Mouse (Mus musculus) cerebellum, adult 11 months (tissue): Measurements from ENCODE around the gene Myo3b.

Experiments
- DNase-seq: peaks from one replicate; pipeline ENCODE4 v3.0.0; 2022

Myo3b gene

GRCm38 (mm10) chr2:70315125-70315524 lies 276.2 kb downstream of the Myo3b start:
- DNase-seq, result no peak

- no peak for DNase-seq
Observed at GRCm38 (mm10) chr2:70315734-70316133, 276.8 kb downstream of the Myo3b start.

- DNase-seq, result no peak
Observed at GRCm38 (mm10) chr2:70317850-70318249, 278.9 kb downstream of the Myo3b start.

DNA sequence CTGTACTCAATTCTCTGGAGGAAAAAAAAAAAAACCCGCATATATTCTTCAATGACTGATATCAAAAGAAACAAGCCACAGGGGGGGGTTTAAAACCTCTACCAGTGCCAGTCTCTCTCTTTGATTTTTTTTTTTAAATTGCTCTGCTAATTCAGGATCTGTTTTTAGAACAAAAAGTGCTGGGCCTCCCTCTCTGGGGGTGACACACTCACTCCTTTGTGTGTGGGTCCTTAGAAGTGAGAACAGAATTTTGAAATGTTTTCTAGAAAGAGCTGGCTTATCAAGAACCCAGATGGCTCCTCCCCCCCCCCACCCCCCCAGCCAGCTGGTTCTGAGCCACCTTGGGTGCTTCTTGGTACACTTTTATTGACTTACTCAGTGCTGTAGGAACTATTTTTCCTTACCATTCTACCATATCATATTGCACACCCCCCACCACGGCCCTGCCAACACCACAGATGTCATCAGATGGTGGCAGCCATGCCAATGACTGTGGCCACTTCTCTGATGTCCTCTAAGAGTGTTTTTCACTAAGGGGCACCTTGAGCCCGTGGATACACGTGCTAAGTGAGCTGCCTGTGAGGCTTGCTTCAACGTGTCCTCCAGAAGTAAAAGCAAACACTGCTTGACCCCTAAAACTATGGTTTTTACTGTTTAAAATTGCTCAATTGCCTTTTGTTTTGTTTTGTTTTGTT lies 280.1 kb downstream of the Myo3b start:
- no peak for DNase-seq

- DNase-seq, result no peak
Observed at GRCm38 (mm10) chr2:70322767-70323166, 283.8 kb downstream of the Myo3b start.

- DNase-seq, result no peak
Observed at GRCm38 (mm10) chr2:70327602-70328001, 288.7 kb downstream of the Myo3b start.

DNA sequence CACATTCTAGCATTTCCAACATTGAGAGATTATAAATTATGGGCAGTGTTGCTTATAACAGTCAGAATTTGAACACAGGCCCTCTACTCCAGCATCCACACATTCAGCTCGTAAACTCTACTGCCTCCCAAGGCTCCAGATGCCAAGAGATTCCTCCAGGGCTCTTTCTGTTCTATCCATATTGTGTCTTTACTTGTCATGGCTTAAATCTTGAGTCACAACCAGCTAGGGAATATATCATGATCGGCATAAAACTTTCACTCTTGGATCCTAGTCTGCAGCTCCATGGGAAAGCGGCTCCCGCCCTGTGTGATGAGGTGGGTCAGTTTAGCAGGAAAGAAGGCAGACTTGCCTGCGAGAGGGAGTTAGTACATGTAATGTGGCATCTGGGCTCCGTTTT lies 294.0 kb downstream of the Myo3b start:
- no peak for DNase-seq

- no peak for DNase-seq
Observed at GRCm38 (mm10) chr2:70333553-70333952, 294.6 kb downstream of the Myo3b start.

GRCm38 (mm10) chr2:70336551-70336950 lies 297.6 kb downstream of the Myo3b start:
- no peak for DNase-seq

- no peak for DNase-seq
Observed at GRCm38 (mm10) chr2:70337208-70337611, 298.3 kb downstream of the Myo3b start.

DNA sequence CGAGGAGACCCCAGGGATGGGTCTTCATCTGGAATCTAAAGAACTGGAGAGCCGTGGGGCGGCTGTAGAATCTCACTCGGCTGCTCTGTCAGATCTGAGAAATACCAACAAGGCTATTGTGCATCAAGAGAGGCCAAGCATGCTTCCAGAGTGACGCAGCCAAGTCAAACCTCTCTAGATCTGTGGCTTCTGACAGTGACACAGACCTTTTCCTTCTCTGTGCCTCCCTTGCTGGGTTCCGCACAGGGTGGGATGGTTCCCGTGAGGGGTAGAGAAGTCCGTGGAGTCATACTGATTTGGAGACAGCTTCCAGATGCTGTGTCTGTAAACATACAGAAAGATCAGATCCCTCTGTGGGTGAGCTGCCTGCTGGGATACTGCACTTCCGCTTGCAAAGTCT lies 298.9 kb downstream of the Myo3b start:
- DNase-seq, result no peak

GRCm38 (mm10) chr2:70339061-70339460 lies 300.1 kb downstream of the Myo3b start:
- no peak for DNase-seq

- no peak for DNase-seq
Observed at GRCm38 (mm10) chr2:70339501-70339900, 300.6 kb downstream of the Myo3b start.

DNA sequence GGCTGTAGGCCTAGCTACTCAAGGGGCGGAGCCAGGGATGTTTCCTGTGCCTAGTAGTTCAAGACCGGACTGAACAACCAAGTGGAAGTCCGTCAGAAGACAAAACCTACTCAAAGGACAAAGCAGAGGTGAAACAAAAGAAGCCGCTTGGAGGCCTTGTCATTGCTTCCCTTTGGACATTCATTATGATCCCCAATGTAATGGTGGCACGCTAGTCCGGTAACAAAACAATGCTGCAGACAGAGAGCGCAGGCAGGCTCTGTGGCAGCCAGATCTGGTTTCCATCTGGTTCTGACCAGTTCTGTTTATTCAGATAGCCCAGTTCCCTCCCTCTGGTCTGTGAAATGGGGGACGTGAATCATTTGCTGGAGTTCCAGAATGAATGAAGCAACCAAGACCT lies 301.3 kb downstream of the Myo3b start:
- DNase-seq, result no peak

- no peak for DNase-seq
Observed at GRCm38 (mm10) chr2:70345126-70345525, 306.2 kb downstream of the Myo3b start.

DNA sequence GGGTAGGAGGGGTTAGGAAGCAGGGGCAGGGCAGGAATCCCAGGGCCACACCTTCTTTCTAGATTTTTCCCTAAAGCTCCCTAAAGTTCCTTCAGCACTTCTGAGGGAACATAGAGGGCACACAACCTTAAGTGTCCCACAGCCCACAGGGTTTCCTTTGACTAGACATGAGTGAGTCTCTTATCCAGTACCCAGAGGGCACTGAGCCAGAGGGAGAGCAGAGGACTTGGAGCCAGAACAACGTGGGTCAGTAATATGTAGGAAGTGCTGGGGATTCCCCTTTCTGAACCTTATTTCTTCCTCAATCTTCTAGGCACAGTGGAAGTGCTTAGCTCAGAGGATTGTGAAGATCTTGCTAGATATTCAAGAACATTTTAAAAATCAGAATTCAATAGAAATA lies 308.6 kb downstream of the Myo3b start:
- DNase-seq, result no peak

DNA sequence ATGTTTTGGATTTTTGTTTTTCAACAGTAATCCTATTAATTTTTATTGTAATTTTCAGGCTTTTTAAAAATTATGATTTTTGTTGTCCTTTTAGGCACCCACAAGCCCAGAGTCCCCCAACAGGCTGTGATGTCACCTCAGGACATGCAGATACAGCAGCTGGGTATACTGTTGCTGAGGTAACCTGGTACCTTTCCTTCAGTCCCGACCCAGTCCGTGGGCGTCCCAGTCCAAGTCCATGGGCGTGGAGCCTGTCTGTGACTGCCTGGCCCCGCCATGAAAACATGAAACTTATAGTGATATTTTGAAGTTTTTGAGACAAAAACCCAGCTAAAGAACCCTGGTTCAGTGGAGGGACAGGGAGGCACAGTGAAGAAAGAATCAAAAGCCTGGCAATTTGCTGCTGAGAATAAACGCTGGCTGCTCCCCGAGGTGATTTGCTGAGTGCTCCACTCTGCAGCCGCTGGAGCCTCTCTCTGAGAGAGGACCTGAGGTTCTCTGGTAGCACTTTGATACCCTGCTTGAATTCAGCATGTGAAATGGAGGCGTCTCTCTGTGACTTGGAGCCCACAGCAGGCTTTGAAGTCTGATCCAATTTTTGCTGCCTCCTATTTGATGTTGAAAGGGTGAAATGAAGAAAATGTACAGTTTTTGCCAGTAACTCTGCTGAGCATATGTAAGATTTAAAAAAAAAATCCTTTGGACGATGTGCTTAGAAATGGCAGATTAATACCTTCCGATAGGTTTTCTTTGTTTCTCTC lies 310.0 kb downstream of the Myo3b start:
- DNase-seq, result no peak

DNA sequence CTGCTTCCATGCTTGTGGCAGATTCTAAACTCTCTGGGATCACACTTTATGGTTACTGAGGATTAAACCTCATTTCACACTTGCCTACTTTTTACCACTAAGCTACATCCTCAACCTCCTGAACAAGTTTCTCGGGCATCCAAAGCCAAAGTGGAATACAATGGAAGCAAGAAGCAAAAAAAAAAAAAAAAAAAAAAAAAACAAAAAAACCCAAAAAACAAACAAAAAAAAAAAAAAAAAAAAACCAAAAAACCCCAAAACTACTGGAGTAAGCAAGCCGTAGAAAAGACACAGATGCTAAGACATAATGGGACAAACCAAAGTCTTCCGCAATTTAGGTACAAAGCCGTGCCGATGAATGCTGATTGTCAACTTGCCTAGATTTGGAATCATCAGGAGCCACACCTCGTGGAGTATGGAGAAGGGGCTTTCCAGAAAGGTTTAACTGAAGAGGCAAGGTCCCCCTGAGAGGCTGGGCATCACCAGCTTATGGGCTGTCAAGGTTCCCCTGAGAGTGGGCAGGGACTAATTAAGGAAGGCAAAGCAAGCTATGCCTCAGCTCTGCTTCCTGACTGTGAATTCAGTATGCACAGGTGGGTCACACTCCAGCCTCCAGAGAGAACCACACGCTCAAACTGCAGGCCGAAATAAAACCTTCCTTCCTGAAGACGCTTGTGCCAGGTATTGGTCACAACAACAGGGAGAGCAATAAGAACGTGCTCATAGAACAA lies 313.7 kb downstream of the Myo3b start:
- DNase-seq, result no peak

DNA sequence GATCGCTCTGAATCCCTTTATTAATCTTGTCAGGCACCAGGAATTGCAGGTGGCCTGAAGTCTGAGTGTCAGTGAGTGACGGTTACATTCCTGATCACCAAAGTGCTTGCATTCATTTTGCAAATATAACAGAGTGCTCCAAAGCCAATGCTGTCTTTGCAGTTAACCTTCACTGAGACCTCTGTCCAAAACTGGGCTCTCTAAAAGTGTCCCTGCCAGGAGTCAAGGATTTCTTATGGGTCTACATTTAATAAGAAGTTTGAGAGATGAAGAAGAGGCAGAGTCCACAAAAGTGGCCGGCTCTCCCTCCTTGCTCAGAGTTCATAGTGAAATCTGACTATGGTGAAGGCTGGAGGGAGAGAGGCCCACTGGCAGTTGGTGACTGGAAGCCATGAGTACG lies 315.1 kb downstream of the Myo3b start:
- no peak for DNase-seq

GRCm38 (mm10) chr2:70355026-70355425 lies 316.1 kb downstream of the Myo3b start:
- DNase-seq, result no peak

- DNase-seq, result peak; percentile 3
Observed at GRCm38 (mm10) chr2:70369421-70369820, 330.5 kb downstream of the Myo3b start.

DNA sequence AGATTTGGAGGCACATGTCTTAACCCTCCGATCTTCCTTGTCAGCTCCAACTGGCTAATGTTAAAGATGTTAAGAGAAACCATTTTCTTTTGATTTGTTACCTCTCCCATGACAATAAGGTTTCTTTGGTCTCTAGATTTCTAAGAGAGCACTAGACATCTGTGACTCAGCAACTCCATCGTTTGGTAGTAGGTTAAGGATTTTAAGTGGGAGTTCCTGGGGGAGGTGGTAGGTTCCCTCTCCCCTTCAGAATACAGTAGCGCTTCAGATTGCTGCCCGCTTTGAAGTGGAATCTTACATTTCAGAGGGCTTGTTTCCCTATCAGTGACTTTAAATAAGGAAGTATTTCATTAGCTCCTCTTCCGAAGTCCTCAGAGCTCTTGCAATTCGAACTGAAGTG lies 340.4 kb downstream of the Myo3b start:
- DNase-seq, result no peak

DNA sequence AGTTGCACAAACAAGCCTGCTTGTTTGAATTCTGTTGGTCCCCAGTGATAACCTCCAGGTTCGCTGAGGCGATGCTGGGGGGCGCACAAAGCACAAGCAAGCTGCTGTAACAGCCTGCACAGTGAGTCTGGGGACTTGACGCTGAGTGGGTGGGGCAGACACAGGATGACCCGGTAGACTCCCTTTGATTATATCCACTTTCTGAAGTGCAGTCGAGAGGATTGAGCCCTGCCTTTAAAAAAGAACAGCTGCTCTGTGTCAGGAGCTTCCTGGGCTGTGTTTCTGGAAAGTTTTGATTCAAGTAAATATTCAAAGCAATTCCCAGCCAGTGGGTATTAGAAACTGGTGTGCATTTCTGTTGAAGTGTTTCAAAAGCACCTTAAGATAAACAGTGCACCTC lies 341.0 kb downstream of the Myo3b start:
- no peak for DNase-seq

DNA sequence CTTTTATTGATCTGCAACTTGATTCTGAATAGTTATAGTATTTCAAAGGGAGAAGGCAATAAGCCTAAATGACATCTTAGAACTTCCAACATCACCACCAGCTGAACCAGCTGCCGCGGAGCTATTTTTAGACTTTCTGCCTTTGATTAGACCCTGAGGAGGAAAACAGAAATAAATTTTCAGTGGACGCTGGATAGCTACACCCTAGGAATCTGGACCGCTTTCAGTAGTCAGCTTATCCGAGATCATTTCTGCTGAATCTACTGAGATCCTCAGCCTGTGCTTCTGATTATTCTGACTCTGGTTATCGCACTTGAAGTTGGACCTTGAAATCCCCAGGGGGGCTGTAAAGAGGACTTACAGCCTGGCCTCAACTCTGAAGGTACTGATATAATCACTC lies 349.7 kb downstream of the Myo3b start:
- DNase-seq, result no peak
